Mouse (Mus musculus) granulocyte monocyte progenitor cell, adult 5-6 weeks (primary cell): ENCODE results near the gene Ap5z1. TPM values are rescaled to one million over a fixed set of nuclear protein-coding genes. Genes with fewer than 3 reads are reported as not detected.
A peak's percentile ranks its signal among the peaks of the same experiment; 100 is the strongest.

Experiments used
- ATAC-seq: replicated peaks from 2 replicates; pipeline ENCODE4 v1.8.0; 2016; ENCODE audit warnings: mild to moderate bottlenecking, moderate TSS enrichment, inconsistent platforms; ENCODE audit not compliant: poor library complexity, severe bottlenecking
- total RNA-seq, 2 experiments: library from RNA; stranded (forward) in 1 of 2; stranded (reverse) in 1 of 2; fragments of 200-712, 200-1000 nt in 1 of 2; fragments of >200 nt in 1 of 2; fragmentation: Nextera tagmentation in 1 of 2; gene quantifications; 2 replicates each; pipeline ENCODE4 v1.2.3; 2014 to 2017

Gene Ap5z1
- total RNA-seq, 2 experiments from 2014 or later, result 6.3 to 23.9 TPM

- no peak for ATAC-seq
These were observed 733 bp upstream of the Ap5z1 start for GRCm38 (mm10) chr5:142463011-142463410.

GRCm38 (mm10) chr5:142468375-142468774 is 4.6 kb downstream of the Ap5z1 start:
- ATAC-seq, result no peak

- ATAC-seq, result no peak
These were observed 6.1 kb downstream of the Ap5z1 start for GRCm38 (mm10) chr5:142469796-142470195.

- no peak for ATAC-seq
These were observed 10.0 kb downstream of the Ap5z1 start for GRCm38 (mm10) chr5:142473696-142474095.

- peak; percentile 58 for ATAC-seq
These were observed 11.9 kb downstream of the Ap5z1 start for GRCm38 (mm10) chr5:142475669-142476068.

GRCm38 (mm10) chr5:142477346-142477745 is 13.6 kb downstream of the Ap5z1 start:
- no peak for ATAC-seq

GRCm38 (mm10) chr5:142477866-142478615 is 14.3 kb downstream of the Ap5z1 start:
- ATAC-seq, result no peak

- ATAC-seq, result peak; percentile 60
These were observed 15.2 kb downstream of the Ap5z1 start for GRCm38 (mm10) chr5:142478829-142479435.

GRCm38 (mm10) chr5:142482512-142482911 is 18.8 kb downstream of the Ap5z1 start:
- peak; percentile 52 for ATAC-seq

GRCm38 (mm10) chr5:142483581-142483980 is 19.8 kb downstream of the Ap5z1 start:
- ATAC-seq, result no peak

GRCm38 (mm10) chr5:142486654-142487053 is 22.9 kb downstream of the Ap5z1 start:
- ATAC-seq, result no peak

GRCm38 (mm10) chr5:142489955-142490707 is 26.4 kb downstream of the Ap5z1 start:
- no peak for ATAC-seq

- ATAC-seq, result peak; percentile 50; the same call in 1 of the 2 replicates
These were observed 29.6 kb downstream of the Ap5z1 start for GRCm38 (mm10) chr5:142493307-142493706.

- no peak for ATAC-seq
These were observed 31.8 kb downstream of the Ap5z1 start for GRCm38 (mm10) chr5:142495321-142496096.

- peak; percentile 77 for ATAC-seq
These were observed 35.2 kb downstream of the Ap5z1 start for GRCm38 (mm10) chr5:142498964-142499363.

GRCm38 (mm10) chr5:142500918-142501317 is 37.2 kb downstream of the Ap5z1 start:
- ATAC-seq, result no peak

- ATAC-seq, result peak; percentile 75
These were observed 38.7 kb downstream of the Ap5z1 start for GRCm38 (mm10) chr5:142502414-142502813.

- ATAC-seq, result no peak
These were observed 40.4 kb downstream of the Ap5z1 start for GRCm38 (mm10) chr5:142504175-142504574.

GRCm38 (mm10) chr5:142505695-142506423 is 42.1 kb downstream of the Ap5z1 start:
- ATAC-seq, result no peak
